Mouse (Mus musculus) neutrophil, adult 5-6 weeks (primary cell): ENCODE measurements around the gene Ablim1. TPM values are rescaled to one million over a fixed set of nuclear protein-coding genes. Genes with fewer than 3 reads are reported as not detected.

Experiments used
- ATAC-seq: fragments of 151-379, 151-347 bp; 2 replicates; pipeline ENCODE4 v1.8.0; 2017; ENCODE audit warnings: mild to moderate bottlenecking, moderate TSS enrichment; ENCODE audit not compliant: insufficient number of reproducible peaks, poor library complexity, low FRiP score, severe bottlenecking; ENCODE audit errors: extremely low read depth
- total RNA-seq: library from RNA; stranded (forward); fragments of 200-1000 nt; gene quantifications from 2 replicates; pipeline ENCODE4 v1.2.3, GENCODE M21; 2017

The Ablim1 gene
- total RNA-seq, 1 experiment from 2014 or later = 255 TPM

DNA sequence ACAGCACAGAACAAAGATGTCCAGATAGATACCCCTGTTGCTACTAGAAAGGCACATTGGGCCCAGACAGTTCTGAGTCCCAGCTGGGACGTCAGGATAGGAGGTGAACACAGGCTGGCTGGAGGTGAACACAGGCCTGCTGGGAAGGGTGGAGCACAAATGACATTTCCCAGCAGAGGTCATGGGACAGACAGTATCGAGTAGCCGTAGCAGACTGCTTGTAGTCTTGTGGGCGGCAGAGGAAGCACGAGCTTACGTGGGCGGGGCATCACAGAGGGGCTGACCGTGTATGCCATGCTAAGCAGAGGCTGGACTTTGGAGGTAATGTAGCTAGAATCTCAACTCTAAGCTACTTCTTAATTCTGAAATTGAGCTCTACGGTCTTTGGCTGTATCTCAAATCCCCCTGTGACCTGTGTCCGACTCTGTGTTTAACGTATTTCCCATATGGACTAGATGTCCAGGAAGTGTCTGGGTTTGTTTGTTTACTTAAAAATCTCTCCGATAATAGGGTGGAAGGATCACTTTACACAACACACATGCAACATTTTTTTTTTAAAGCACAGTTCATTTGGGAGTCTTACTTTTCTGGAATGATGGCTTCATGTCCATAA lies 114.1 kb downstream of the Ablim1 start:
- no peak for ATAC-seq

DNA sequence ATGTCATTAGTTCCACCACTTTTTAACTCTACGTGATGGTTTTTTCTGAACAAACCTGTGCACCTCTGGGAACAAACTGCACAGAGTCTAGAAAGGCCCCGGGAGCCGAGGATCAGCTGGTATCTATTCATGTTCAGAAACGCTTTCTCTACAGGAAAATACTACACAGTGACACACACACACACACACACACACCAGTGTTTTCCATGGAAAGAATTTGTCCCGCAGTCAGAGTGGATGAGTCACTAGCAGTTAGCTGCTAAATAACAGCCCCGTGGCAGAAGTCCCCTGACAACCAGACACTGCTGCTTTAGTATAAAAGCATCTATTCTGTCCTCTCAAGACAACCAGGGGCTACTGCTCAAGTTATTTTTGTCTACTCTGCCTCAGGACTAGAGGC lies 115.4 kb downstream of the Ablim1 start:
- no peak for ATAC-seq

DNA sequence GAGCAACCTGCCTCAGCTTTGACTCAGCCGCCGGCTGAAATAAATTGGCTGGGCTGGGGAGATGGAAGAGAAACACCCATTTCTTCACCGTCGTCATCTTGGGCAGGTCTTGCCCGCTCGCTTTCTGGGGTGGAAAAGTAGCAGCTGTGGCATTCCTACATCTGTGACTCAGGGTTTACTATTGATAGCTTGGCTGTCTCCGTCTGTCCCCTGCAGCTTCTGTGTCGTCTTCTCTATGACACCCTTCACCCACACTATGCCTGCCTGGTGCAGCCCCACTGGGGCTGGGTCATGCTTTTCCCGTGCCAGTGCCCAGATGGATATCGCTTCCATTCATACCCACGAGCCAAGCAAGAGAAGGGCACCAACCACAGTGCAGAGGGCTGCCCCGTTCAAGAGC lies 116.2 kb downstream of the Ablim1 start:
- no peak for ATAC-seq

DNA sequence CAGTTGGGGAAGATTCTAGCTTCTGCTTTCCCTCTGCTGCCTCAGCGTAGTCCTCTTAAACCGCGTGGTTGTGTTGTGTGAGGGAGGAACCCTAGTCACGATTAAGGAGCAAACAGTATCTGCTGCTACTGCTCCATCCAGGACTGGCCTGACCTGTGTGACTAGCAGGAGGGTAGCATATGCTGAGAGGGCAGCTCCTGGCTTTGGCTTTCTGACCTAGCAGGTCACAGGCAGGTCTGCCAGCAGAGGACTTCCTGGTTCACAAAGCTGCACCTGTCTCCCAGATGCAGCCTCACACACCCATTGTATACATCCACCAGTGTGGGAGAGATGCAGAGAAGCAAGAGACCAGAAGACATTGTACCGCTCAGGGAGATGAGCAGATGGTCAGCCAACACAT lies 116.7 kb downstream of the Ablim1 start:
- no peak for ATAC-seq

DNA sequence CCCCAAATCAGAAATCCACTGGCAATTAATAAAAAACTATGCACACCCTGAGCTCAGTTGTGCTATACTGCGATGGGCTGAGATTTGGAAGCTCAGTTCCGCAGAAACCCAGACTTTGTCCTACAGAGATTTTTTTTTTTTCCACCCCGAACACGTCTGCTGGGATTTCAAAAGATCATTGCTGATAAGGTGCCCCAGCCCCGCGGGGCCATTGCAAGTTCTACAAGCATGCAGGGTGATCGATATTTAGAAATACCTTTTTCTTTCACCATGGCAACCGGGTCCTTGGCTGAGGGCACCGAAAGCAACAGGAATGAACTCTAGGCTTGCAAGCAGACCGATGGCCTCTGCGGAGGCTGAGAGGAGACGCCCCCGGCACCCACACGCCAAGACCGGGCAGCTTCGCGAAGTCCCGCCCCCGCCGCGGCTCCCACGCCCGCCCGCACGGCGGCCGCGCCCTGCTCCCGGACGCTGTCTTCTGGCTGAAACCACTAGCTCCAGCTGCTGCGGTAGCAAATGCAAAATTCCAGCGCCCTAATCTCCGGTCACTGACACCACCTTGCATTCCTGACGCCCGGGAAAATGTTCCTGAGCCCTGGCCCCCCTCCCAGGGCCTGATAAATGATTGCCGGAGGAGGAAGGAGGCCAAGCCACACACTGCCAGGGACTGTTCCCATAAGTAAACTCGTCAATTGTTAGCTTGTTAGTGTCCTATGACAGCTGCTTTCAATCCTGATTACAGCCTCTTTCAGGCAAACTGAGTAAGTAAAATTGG lies 117.5 kb downstream of the Ablim1 start:
- ATAC-seq = no peak

DNA sequence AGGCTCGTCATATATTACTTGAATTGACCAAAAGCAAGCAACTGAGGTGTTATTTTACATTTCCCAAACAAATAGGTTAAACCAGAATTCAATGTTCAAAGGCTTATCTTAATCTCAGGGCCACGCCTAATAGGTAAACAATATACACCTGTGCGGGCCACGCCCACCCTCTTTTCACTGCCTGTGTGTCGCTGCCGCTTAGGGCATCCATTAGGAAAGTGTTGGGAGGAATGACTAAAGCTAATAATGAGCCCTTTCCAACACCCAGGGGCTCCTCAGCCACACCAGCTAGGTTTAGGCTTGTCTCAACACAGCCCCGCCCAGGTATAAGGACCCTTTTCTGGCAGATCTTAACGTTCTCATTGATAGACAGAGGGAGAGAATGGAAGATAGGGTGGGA lies 118.1 kb downstream of the Ablim1 start:
- ATAC-seq = no peak

DNA sequence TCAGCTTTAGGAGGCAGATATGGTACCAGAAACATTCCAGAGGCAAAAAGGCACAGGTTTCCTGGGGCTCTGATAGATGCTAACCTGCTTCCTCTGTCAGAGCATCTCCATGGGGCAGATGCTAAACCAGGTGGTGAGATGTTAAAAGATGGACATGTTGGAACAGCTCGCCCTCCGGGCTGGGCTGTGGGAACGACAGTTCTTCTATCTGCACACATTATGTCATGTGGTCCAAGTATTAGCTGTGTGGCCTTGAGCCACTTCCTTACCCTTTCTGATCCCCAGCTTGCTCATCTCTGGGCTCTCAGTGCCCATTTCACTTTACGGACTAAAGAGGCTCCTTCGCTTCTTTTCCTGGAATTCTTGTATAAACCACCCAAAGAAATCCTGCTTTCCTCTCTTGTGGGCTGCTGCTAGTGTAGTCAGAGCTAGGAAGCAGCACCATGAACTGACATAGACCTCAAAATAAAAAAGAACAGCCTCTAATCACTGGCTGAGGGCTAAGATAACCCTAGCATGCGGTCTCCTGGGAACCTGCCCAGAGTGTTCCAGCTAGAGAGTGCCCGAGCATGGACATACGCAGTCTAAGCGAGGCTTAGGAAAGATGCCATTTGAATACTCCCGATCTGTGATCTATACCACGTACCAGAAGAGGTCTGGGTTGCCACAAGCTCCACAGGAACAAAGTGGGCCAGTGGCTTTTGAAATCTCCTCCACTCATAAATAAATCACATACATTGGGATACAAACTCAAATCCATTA lies 119.4 kb downstream of the Ablim1 start:
- no peak for ATAC-seq

DNA sequence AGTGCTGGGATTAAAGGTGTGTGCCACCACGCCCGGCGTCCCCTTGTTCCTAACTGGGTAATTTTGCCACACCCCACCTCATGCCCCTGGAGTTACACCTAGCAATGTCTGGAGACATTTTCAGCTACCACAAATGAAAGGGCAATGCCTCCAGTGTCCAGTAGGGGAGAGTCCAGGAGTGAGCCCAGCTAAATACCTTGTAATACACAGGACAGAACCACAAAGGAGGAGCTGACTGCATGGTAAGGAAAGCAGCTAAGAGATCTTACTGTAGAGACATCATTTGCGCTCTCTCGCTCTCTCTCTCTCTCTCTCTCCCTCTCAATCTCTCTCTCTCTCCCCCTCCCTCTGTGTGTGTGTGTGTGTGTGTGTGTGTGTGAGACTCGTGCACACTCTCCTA lies 120.8 kb downstream of the Ablim1 start:
- no peak for ATAC-seq

DNA sequence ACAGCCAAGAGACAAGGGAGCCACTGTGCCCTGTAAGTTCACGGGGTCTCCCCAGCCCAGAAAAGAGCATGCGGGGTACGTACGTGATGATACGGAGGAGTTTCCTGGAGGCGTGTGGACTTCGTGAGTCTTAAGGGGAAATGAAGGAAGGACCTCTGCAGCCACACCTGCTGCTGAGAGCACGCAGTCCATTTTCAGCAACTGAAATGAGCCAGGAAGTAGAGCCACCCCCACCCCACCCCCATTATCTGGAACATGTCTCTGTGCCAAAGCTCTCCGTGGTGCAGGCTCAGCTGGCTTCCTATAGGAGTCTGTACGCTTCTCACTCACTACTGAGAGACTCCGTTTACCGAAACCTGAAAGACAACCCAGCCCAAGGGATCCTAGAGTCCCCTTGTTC lies 121.3 kb downstream of the Ablim1 start:
- no peak for ATAC-seq

DNA sequence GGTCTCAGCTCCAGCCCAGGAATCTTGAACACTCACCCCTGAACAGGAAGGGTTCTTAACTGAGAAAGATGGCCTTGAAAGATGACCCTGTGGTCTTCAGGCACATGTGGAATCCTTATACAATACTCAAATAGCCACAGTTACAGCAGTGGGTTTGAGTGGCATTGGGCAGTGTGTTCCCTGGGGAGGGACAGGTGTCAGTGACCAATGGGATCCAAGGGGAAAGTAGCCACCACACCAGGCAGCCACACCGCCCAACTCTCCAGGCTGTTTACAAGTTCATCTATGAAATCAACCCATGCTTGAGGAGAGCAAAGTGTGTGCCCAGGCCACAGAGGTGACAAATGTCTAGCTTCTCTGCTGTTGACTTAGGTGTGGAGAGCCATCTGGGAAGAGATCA lies 123.6 kb downstream of the Ablim1 start:
- ATAC-seq = no peak

DNA sequence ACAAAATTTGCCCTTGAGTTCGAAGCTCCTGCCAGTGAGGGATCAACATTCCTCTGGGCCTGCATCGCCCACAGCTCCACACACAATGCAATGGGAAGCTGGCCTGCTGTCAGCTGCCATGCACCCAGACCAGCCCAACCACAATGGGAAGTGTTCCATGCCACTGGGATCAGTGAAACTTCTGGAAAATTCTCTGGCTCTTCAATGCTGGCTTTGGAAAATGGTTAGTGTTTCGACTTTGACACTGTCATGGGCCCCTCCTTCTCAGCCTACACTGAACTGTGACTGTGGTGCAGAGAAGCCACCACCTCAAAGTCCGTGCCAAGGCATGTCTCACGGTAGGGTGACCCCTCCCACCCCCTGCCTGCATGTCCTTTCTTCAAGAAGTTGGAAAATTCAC lies 125.3 kb downstream of the Ablim1 start:
- ATAC-seq = no peak

DNA sequence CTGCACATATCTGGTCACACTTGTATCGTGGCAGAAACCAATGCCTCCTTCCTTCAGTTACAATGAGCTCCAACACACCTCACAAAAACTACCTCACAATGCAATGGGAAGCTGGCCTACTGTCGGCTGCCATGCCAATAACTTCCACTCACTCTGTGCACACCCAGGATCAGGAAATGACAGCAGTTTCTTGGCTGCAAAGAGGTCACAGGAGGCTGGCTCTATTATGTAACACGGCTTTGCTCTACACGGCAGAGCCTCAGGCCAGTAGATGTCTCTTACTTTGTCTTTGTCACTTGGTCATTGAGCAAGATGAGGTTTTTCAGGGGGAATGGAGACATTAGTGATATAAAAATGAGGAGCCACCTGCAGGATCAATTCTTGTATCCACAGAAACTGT lies 126.2 kb downstream of the Ablim1 start:
- no peak for ATAC-seq

DNA sequence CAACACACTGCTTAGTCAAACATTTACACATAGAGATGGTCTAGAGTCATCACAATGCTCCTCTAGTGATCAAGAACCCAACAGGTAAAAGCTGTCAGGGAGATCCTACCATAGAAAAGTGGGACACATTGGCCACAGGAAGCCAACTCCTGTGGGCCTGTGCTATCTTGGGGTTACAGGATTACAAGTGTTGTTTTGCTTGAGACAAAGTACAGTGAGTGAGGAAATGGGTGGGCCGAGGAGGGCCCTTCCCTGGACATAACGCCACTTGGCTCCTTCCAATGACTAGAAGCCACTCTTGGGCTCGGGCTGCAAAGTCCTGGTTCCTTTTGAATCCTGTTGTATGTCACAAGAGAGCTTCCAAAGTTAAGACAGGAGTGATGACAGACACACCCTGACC lies 129.7 kb downstream of the Ablim1 start:
- ATAC-seq = no peak

DNA sequence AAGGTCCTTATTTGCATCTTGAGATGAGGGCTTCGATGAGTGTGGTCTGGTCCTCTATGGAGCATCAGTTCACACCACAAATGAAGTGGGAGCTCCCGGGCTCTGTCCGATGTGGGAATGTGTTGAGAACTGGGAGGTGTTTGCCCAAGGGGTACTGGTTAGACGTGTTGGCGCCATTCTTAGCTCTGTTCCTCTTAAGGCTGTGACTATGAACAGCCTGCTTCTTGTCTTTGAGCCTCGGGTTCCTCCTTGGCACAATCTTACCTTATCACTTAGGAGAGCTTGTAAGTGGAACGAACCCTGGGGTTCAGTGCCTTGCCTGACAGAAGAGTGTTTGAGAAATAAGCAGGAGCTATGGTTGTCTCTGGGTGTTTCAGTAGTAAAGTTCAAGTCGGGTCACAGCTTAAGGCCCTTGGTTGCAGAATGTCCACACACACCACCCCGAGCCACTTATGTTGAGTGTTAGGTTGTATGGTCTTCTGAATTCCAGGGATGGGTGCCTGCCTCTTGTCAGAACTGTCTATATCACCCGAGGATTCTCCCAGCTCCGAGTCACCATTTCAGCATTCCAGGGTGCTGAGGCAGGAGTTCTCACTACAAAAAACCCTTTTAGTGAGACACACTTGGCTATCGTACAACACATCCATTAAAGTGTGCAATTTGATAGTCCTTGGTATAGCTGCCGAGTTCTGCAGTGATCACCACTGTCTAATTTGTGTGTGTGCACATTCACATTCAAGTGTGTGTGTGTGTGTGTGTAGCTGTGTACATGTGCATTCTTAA lies 131.6 kb downstream of the Ablim1 start:
- ATAC-seq = no peak

DNA sequence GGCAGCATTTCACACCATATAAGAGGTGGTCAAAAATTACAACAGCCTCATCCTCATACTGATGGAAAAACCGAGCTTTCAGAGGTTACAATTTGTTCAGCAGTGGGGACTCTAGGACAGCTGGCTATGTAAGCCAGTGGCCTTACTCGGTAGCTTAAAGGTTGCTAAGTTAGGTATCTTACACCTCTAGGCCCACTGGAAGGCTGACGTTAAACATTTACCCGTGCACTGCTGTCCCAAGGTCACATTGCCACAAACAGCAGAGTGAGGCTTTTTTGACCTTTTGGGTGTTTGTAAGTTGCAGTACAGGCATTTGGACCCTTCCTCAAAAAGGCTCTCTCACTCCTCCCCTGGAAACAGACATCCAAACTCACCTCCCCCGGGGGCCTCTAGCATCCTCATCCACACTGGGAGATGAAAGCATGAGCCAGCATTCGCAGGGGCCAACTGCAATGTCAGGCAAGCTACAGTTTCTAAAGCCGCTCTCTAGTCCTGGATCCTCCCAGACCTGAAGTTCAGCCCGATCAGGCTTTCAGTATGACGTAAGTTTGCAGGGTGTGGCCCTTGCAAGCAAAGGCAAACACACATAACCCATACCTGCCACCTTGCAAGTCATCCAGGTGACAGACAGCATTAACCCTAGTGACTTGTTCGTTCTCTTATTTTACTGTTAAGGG lies 132.7 kb downstream of the Ablim1 start:
- ATAC-seq = no peak

DNA sequence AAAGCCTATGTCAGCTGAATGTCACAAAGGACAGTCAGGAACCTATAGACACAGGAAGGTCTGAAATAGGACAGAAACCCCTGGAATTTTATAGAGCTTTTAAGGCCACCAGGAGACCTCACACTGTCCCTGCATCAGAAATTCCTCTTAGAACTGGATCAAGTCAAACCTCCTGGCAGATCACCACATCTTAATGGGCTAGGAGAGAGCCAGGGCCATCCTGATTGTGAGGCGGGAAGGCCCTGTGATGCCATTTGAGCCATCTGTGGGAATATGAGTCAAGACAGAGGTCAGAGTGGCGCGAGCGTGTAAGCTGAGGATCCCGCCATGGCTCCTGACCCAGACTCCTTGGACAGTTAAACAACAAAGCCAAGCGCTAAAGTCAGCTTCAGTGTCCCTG lies 133.4 kb downstream of the Ablim1 start:
- ATAC-seq = no peak

DNA sequence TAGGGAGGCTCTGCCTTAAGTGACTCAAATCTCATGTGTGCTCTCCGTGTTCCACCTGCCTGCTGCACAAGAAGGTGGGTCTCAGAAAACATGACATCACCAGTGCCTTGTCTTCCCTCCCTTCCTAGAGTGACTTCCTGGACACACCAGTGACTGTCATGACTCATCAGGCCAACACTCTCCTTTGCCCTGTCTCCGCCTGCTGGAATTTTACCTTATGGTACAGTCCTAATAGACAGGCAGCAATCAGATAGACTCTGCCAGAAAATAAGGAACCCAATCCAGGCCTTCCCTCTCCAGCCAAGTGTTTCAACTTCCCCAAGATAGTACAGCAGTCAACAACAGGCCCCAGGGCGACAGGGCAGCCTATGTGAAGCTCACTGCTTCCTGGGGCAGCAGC lies 133.8 kb downstream of the Ablim1 start:
- ATAC-seq = no peak

DNA sequence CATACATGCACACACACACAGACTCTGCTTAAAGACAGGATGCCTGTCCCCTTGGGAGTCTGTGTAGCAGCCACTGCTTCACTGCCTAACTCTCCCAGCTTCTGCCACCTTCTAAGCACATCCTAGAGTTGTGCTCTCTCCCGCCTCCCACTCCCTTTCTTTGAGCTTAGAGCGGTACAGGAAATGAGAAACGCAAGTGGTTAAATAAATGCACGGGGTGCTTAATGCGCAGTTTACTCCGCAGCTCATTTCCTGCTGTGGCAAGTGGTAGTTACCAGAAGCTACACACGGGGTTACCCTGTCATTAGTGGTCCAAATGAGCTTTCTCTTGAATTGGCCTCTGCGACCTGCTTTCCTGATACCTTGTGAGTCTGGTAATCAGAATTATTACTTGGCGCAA lies 134.4 kb downstream of the Ablim1 start:
- no peak for ATAC-seq

DNA sequence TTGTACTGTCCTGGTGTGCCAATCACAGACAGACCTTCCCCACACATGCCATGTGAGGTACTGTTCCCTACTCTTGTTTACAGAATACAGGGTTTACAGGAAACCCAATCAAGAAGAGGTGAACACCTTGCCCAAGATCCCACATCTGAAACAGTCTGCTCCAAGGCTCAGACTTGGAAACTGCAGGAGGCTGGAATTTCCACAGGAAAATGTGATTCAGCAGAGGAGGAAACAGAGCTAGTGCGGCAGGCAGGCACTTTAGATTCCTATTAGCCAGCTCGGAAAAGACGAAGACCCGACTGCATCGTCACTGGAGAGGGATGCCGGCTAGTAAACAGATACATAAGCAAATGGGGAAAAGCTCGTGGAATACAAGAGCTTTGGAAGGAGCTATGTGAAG lies 135.4 kb downstream of the Ablim1 start:
- no peak for ATAC-seq
